25 mouse cellular contexts compared by ENCODE assay signal in the genomic region with DNA sequence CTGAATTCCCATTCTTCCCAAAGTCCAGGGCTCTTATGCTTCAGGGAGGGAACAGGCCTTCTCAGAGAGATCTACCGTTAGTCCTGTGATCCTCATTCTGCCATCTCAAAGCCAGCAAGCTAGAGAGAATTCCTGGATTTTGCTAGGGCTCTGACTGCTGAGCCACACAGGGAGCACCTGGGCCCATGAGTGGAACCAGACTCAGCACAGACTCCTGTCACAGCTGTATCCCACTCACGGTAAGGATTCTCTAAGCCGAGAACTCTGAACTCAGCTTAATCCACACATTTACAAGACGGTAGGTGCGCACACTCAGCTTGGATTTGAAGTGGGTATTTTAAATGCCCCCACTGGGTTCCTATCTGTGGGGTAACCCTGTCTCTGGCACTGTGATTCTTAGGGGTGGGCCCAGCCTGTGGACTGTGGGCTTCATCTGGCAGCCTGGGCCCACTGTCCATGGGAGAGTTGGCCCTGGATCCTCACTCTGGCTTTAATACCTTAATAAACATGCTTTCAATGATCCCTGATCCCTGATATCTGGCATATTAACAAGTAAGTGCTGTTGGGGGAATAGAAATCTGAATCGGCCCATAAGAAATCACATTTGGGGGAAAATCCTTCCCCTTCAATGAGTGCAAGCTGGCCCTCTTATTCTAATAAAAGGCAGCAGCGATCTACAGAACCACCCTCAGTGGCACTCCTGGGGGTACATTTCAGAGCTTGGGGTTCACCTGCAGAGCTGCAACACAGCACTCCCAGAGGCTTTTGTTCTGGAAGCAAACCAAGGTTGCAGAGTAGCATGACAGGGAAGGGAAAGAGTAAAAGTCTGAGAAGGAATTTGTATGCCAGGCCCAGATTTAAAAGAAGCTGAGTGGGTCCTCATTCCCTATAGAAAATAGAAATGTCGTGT.
A peak's percentile ranks its signal among the peaks of the same experiment; 100 is the strongest.
DNase-seq lines count a peak whose midpoint lies in the region; ATAC-seq lines count a peak whose summit lies in the region.
"Had no signal": no experiment of that assay in that cellular context is flagged by ENCODE, and none has a peak within 500 bp of the region (broad histone marks: within the 10 kb centered on the region; RNA-seq: fewer than 3 reads in every experiment).

No protein-coding gene starts in this region.

- H3K4me3 ChIP-seq in forebrain, embryonic 11.5 days (ENCODE audit: low read depth, low read length) = no peak overlapping the region
- H3K4me3 ChIP-seq in forebrain, embryonic 12.5 days (replicated peaks) = no peak overlapping the region
- H3K4me3 ChIP-seq in heart, embryonic 10.5 days = no peak overlapping the region
- no peak overlapping the region for H3K4me3 ChIP-seq in limb, embryonic 13.5 days
- no peak overlapping the region for H3K4me3 ChIP-seq in limb, embryonic 15.5 days
- H3K4me3 ChIP-seq: embryonic facial prominence, embryonic 10.5 days; embryonic facial prominence, embryonic 12.5 days; forebrain, embryonic 13.5 days; forebrain, embryonic 15.5 days had no signal

- H3K4me1 ChIP-seq in forebrain, embryonic 11.5 days (replicated peaks; ENCODE audit: control insufficient read depth, insufficient read depth, low read length) = no peaks in the 10 kb centered on the region
- H3K4me1 ChIP-seq in forebrain, embryonic 12.5 days = no peaks in the 10 kb centered on the region
- peaks cover 2% of the 10 kb centered on the region; the same call in 1 of the 2 replicates for H3K4me1 ChIP-seq in heart, embryonic 10.5 days
- H3K4me1 ChIP-seq in limb, embryonic 13.5 days = peaks cover 49% of the 10 kb centered on the region
- H3K4me1 ChIP-seq in limb, embryonic 15.5 days = peaks cover 40% of the 10 kb centered on the region
- H3K4me1 ChIP-seq: forebrain, embryonic 13.5 days; forebrain, embryonic 15.5 days had no signal

- peak; percentile 14 for DNase-seq in forebrain, embryonic 11.5 days (ENCODE audit: low spot score)
- peak; percentile 42 for DNase-seq in heart, embryonic 10.5 days (ENCODE audit: low spot score)
- no peak for DNase-seq in heart, postnatal 14 days
- no peak for DNase-seq in lung, postnatal 36 days
- no peak for DNase-seq in right cerebral cortex, adult 18-20 months
- DNase-seq: adrenal gland, adult 8-10 months; adrenal gland, postnatal 14 days; adrenal gland, postnatal 36 days; B cell, adult 2 months; cerebellum, adult 11-12 months; cerebellum, adult 2 months; cerebellum, adult 9-10 months; cerebellum, postnatal 10 days; cerebellum, postnatal 25 days; forebrain, postnatal 0 days had no signal

- H3K9ac ChIP-seq in forebrain, embryonic 11.5 days (ENCODE audit: low read length) = no peak overlapping the region
- no peak overlapping the region for H3K9ac ChIP-seq in forebrain, embryonic 12.5 days
- no peak overlapping the region for H3K9ac ChIP-seq in limb, embryonic 13.5 days
- H3K9ac ChIP-seq in limb, embryonic 15.5 days = no peak overlapping the region
- H3K9ac ChIP-seq: embryonic facial prominence, embryonic 12.5 days; forebrain, embryonic 13.5 days; forebrain, embryonic 15.5 days; forebrain, postnatal 0 days had no signal

- no peak overlapping the region for H3K4me2 ChIP-seq in forebrain, embryonic 11.5 days (ENCODE audit: low read depth, low read length, severe bottlenecking)
- no peak overlapping the region for H3K4me2 ChIP-seq in forebrain, embryonic 12.5 days
- H3K4me2 ChIP-seq in limb, embryonic 13.5 days (replicated peaks) = no peak overlapping the region
- H3K4me2 ChIP-seq in limb, embryonic 15.5 days = no peak overlapping the region
- H3K4me2 ChIP-seq: embryonic facial prominence, embryonic 12.5 days; forebrain, embryonic 13.5 days; forebrain, embryonic 15.5 days had no signal

- intact Hi-C loops in heart, postnatal 14 days (cut with DNase I) = no loop called here

- no peaks in the 10 kb centered on the region for H3K36me3 ChIP-seq in forebrain, embryonic 11.5 days (ENCODE audit: control insufficient read depth, insufficient read depth, low read length)
- no peaks in the 10 kb centered on the region for H3K36me3 ChIP-seq in forebrain, embryonic 12.5 days (replicated peaks)
- H3K36me3 ChIP-seq in heart, embryonic 10.5 days = no peaks in the 10 kb centered on the region
- H3K36me3 ChIP-seq in limb, embryonic 13.5 days = no peaks in the 10 kb centered on the region
- H3K36me3 ChIP-seq in limb, embryonic 15.5 days = no peaks in the 10 kb centered on the region
- H3K36me3 ChIP-seq: embryonic facial prominence, embryonic 10.5 days; embryonic facial prominence, embryonic 12.5 days; forebrain, embryonic 15.5 days; G1E had no signal

- no peaks in the 10 kb centered on the region for H3K27me3 ChIP-seq in forebrain, embryonic 11.5 days (ENCODE audit: control insufficient read depth, insufficient read depth, low read length)
- no peaks in the 10 kb centered on the region; the same call in 1 of the 2 replicates for H3K27me3 ChIP-seq in forebrain, embryonic 12.5 days
- 0 out of 2 replicates have a peak, but pooled peaks cover 11% of the 10 kb centered on the region for H3K27me3 ChIP-seq in heart, embryonic 10.5 days (ENCODE audit: insufficient read depth, poor library complexity, severe bottlenecking)
- 0 out of 2 replicates have a peak, but pooled peaks cover 7% of the 10 kb centered on the region for H3K27me3 ChIP-seq in limb, embryonic 13.5 days
- no peaks in the 10 kb centered on the region for H3K27me3 ChIP-seq in limb, embryonic 15.5 days
- H3K27me3 ChIP-seq: embryonic facial prominence, embryonic 12.5 days; forebrain, embryonic 13.5 days; forebrain, embryonic 15.5 days had no signal

- ATAC-seq in forebrain, embryonic 11.5 days (replicated peaks; ENCODE audit: low FRiP score) = no peak
- no peak for ATAC-seq in forebrain, embryonic 12.5 days (ENCODE audit: low FRiP score)
- ATAC-seq in limb, embryonic 13.5 days (ENCODE audit: low FRiP score, low read depth) = peak; percentile 64; the same call in 1 of the 2 replicates
- ATAC-seq in limb, embryonic 15.5 days (ENCODE audit: insufficient number of reproducible peaks, low FRiP score, low TSS enrichment, low read depth) = 0 out of 2 replicates have a peak, but pooled peaks have one; percentile 36
- ATAC-seq: activated CD4-positive, CD25-positive, alpha-beta regulatory T cell, adult 4 months; CD4-positive, CD25-positive, alpha-beta regulatory T cell, adult 4 months; forebrain, embryonic 13.5 days; forebrain, embryonic 15.5 days; forebrain, postnatal 0 days had no signal

- 81% methylated on average over 8 of the region's 8 CpGs for WGBS in forebrain, embryonic 11.5 days
- WGBS in forebrain, embryonic 12.5 days = 75% methylated on average over 8 of the region's 8 CpGs
- 84% methylated on average over 8 of the region's 8 CpGs for WGBS in heart, embryonic 10.5 days
- 49% methylated on average over 8 of the region's 8 CpGs for WGBS in limb, embryonic 13.5 days
- 64% methylated on average over 8 of the region's 8 CpGs for WGBS in limb, embryonic 15.5 days

- H3K9me3 ChIP-seq in forebrain, embryonic 11.5 days (ENCODE audit: control insufficient read depth, low read length) = no peaks in the 10 kb centered on the region
- no peaks in the 10 kb centered on the region for H3K9me3 ChIP-seq in forebrain, embryonic 12.5 days
- no peaks in the 10 kb centered on the region for H3K9me3 ChIP-seq in heart, embryonic 10.5 days
- H3K9me3 ChIP-seq in limb, embryonic 13.5 days = no peaks in the 10 kb centered on the region
- no peaks in the 10 kb centered on the region for H3K9me3 ChIP-seq in limb, embryonic 15.5 days
- H3K9me3 ChIP-seq: embryonic facial prominence, embryonic 10.5 days; embryonic facial prominence, embryonic 12.5 days; forebrain, embryonic 13.5 days; forebrain, embryonic 15.5 days had no signal

- H3K27ac ChIP-seq in forebrain, embryonic 11.5 days (ENCODE audit: low read depth, low read length) = no peak overlapping the region
- H3K27ac ChIP-seq in forebrain, embryonic 12.5 days = no peak overlapping the region
- H3K27ac ChIP-seq in heart, embryonic 10.5 days = no peak overlapping the region
- H3K27ac ChIP-seq in limb, embryonic 13.5 days = peak overlapping the region; percentile 61; the same call in 1 of the 2 replicates
- H3K27ac ChIP-seq in limb, embryonic 15.5 days = peak overlapping the region; percentile 50
- H3K27ac ChIP-seq: embryonic facial prominence, embryonic 10.5 days; embryonic facial prominence, embryonic 12.5 days; forebrain, embryonic 13.5 days; forebrain, embryonic 15.5 days had no signal

Comparison
In these comparisons a context has a peak if more than half of its experiments do, and no peak if none do; other contexts are left out.
1. DNase-seq: peak in forebrain, embryonic 11.5 days (single experiment) and heart, embryonic 10.5 days (single experiment); none in heart, postnatal 14 days (0 of 2), lung, postnatal 36 days (single experiment) and right cerebral cortex, adult 18-20 months (single experiment).
2. ATAC-seq: peak in limb, embryonic 13.5 days (single experiment) and limb, embryonic 15.5 days (single experiment); none in forebrain, embryonic 11.5 days (single experiment) and forebrain, embryonic 12.5 days (single experiment).
3. H3K27ac ChIP-seq: peak in limb, embryonic 13.5 days (single experiment) and limb, embryonic 15.5 days (single experiment); none in forebrain, embryonic 11.5 days (single experiment), forebrain, embryonic 12.5 days (single experiment) and heart, embryonic 10.5 days (single experiment).